Mouse (Mus musculus): ENCODE data around the gene 1600014C23Rik. TPM values are rescaled to one million over a fixed set of nuclear protein-coding genes. Genes with fewer than 3 reads are reported as not detected.

The 1600014C23Rik gene
- total RNA-seq, 2 experiments from 2014 or later, result not detected

- TF ChIP-seq CTCF (conservative IDR thresholded peaks at IDR 0.05), result no peak
- H3K27ac ChIP-seq, result no peak overlapping the region
- DNase-seq (ENCODE audit: low spot score in 2 of 2), result no peak
- no peak overlapping the region for H3K4me3 ChIP-seq
Observed at GRCm38 (mm10) chr17:45706796-45707195, 26.8 kb downstream of the 1600014C23Rik start.

GRCm38 (mm10) chr17:45703187-45703586, 30.5 kb downstream of the 1600014C23Rik start:
- TF ChIP-seq CTCF (conservative IDR thresholded peaks at IDR 0.05), result no peak
- Histone ChIP-seq H3K27ac (no peak overlapping the region), H3K4me3 (no peak overlapping the region)
- no peak for DNase-seq (ENCODE audit: low spot score in 2 of 2)

GRCm38 (mm10) chr17:45702254-45702653, 31.4 kb downstream of the 1600014C23Rik start:
- H3K4me3 ChIP-seq, result no peak overlapping the region
- no peak for TF ChIP-seq CTCF (conservative IDR thresholded peaks at IDR 0.05)
- H3K27ac ChIP-seq, result peak overlapping the region; percentile 10; the same call in 1 of the 2 replicates
- DNase-seq (ENCODE audit: low spot score in 2 of 2), result no peak

GRCm38 (mm10) chr17:45701236-45701591, 32.4 kb downstream of the 1600014C23Rik start:
- no peak for DNase-seq (ENCODE audit: low spot score in 2 of 2)
- TF ChIP-seq CTCF (conservative IDR thresholded peaks at IDR 0.05), result no peak
- H3K4me3 ChIP-seq, result no peak overlapping the region
- no peak overlapping the region for H3K27ac ChIP-seq

- TF ChIP-seq CTCF (conservative IDR thresholded peaks at IDR 0.05), result no peak
- Histone ChIP-seq H3K27ac (no peak overlapping the region), H3K4me3 (no peak overlapping the region)
- no peak for DNase-seq (ENCODE audit: low spot score in 2 of 2)
Observed at GRCm38 (mm10) chr17:45700496-45701235, 33.0 kb downstream of the 1600014C23Rik start.

- DNase-seq (ENCODE audit: low spot score in 2 of 2), result no peak
- Histone ChIP-seq H3K4me3 (no peak overlapping the region), H3K27ac (no peak overlapping the region)
- TF ChIP-seq CTCF (conservative IDR thresholded peaks at IDR 0.05), result no peak
Observed at GRCm38 (mm10) chr17:45699039-45699740, 34.5 kb downstream of the 1600014C23Rik start.

- Histone ChIP-seq H3K27ac (no peak overlapping the region), H3K4me3 (no peak overlapping the region)
- no peak for TF ChIP-seq CTCF (conservative IDR thresholded peaks at IDR 0.05)
- no peak for DNase-seq (ENCODE audit: low spot score in 2 of 2)
Observed at GRCm38 (mm10) chr17:45698368-45698767, 35.3 kb downstream of the 1600014C23Rik start.

- no peak for TF ChIP-seq CTCF (conservative IDR thresholded peaks at IDR 0.05)
- Histone ChIP-seq H3K4me3 (no peak overlapping the region), H3K27ac (no peak overlapping the region)
- no peak for DNase-seq (ENCODE audit: low spot score in 2 of 2)
Observed at GRCm38 (mm10) chr17:45696981-45697380, 36.7 kb downstream of the 1600014C23Rik start.

GRCm38 (mm10) chr17:45695227-45696120, 38.2 kb downstream of the 1600014C23Rik start:
- TF ChIP-seq CTCF (conservative IDR thresholded peaks at IDR 0.05), result no peak
- DNase-seq (ENCODE audit: low spot score in 2 of 2), result no peak

GRCm38 (mm10) chr17:45693812-45694565, 39.7 kb downstream of the 1600014C23Rik start:
- Histone ChIP-seq H3K4me3 (no peak overlapping the region), H3K27ac (no peak overlapping the region)
- no peak for DNase-seq (ENCODE audit: low spot score in 2 of 2)
- TF ChIP-seq CTCF (conservative IDR thresholded peaks at IDR 0.05), result no peak

More at GRCm38 (mm10) chr17:45695227-45696120, 38.2 kb downstream of the 1600014C23Rik start:
- Histone ChIP-seq H3K4me3 (no peak overlapping the region), H3K27ac (no peak overlapping the region)

GRCm38 (mm10) chr17:45692159-45692558, 41.5 kb downstream of the 1600014C23Rik start:
- no peak overlapping the region for H3K4me3 ChIP-seq
- no peak for TF ChIP-seq CTCF (conservative IDR thresholded peaks at IDR 0.05)
- H3K27ac ChIP-seq, result no peak overlapping the region
- no peak for DNase-seq (ENCODE audit: low spot score in 2 of 2)

- no peak for TF ChIP-seq CTCF (conservative IDR thresholded peaks at IDR 0.05)
- H3K27ac ChIP-seq, result no peak overlapping the region
- H3K4me3 ChIP-seq, result no peak overlapping the region
- no peak for DNase-seq (ENCODE audit: low spot score in 2 of 2)
Observed at GRCm38 (mm10) chr17:45690044-45690443, 43.6 kb downstream of the 1600014C23Rik start.
